Mouse (Mus musculus): Measurements from ENCODE around the gene Irgc1.

DNA sequence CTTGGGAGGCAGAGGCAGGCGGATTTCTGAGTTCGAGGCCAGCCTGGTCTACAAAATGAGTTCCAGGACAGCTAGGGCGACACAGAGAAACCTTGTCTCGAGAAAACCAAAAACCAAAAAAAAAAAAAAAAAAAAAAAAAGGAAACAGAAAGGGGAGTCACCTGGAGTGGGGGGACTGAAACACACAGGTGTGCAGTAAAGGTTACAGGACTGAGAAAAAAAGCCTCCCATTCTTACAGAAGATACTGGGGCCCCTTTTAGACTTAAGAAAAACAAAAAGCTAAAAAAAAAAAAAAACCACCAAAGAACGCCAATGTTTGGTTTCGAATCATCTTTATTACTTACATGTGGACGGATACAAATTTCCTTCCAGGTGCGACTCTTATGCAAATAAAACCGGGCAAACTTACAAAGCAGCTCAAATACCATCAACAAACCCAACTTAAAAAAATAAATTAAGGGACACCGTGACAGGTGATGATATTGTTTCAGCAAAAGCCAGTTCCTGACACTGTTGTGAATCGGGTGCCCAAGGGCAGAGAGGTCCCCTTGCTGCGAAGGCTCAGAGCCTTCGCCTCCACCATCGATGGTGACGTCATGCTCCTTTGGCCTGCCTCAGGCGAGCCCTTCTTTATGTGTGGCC is 69.2 kb downstream of the Irgc1 start:
- TF ChIP-seq MAZ (IDR thresholded peaks at IDR 0.05; ENCODE audit: low read depth, low read length) (no peak), CTCF (IDR thresholded peaks at IDR 0.05 in 2 of 3, conservative IDR thresholded peaks at IDR 0.05 in 1 of 3; ENCODE audit: control insufficient read depth in 1 of 3, insufficient read depth in 1 of 3, low read depth in 2 of 3, low read length in 3 of 3, poor library complexity in 1 of 3, severe bottlenecking in 1 of 3) (no peak), ZNF384 (IDR thresholded peaks at IDR 0.05; ENCODE audit: low read depth, low read length) (0 out of 2 replicates have a peak, but pooled peaks have one; percentile 44)

Data from MEL (cell line).